Mouse (Mus musculus): Measurements from ENCODE around the gene Rorb. TPM values are rescaled to one million over a fixed set of nuclear protein-coding genes. Genes with fewer than 3 reads are reported as not detected.

Rorb gene
- total RNA-seq, 4 experiments from 2014 or later = 17.1 to 22.5 (median 20.3) TPM

DNA sequence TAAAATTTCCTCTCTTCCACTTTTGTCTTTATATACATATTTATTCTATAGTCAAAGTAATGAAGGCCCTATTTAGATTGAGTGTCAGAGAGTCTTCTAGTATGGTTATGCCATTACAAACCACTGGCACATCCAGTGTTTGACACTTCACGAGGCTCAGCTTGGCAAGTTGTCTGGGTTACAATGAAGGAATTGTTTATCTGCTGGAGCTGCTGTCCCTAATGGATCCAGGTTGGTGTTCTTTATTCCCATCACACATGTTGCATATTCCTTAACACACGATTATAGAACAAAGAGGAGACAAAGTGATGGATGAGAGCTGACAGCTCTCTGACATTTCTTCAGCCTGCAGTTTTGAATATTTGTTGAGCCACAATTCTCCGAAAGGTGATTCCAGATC lies 77.0 kb downstream of the Rorb start:
- DNase-seq (ENCODE audit: low spot score in 2 of 2) = no peak

GRCm38 (mm10) chr19:19005144-19005543 lies 105.9 kb downstream of the Rorb start:
- peak; percentile 59 to 77 for DNase-seq (ENCODE audit: low spot score in 2 of 2)

GRCm38 (mm10) chr19:19004023-19004656 lies 106.9 kb downstream of the Rorb start:
- DNase-seq (ENCODE audit: low spot score in 2 of 2) = no peak

DNA sequence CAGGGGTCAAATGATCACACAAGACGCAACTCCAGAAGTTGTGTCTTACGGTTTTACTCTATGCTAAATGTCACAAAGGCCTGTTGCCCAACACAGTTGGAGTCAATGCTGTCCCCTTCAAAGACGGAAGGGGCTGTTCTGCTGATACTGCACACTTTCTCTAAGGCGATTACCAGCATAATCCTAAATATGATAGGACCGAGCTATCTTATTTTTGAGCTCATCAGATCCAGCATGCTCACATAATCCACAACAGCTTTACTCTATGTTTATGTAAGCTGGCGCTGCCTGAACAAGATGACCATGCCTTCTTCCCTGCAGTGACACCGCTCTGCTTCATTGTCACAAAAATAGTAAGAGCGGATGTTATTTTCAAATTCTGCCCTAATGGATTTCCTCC lies 112.0 kb downstream of the Rorb start:
- no peak for DNase-seq (ENCODE audit: low spot score in 2 of 2)

DNA sequence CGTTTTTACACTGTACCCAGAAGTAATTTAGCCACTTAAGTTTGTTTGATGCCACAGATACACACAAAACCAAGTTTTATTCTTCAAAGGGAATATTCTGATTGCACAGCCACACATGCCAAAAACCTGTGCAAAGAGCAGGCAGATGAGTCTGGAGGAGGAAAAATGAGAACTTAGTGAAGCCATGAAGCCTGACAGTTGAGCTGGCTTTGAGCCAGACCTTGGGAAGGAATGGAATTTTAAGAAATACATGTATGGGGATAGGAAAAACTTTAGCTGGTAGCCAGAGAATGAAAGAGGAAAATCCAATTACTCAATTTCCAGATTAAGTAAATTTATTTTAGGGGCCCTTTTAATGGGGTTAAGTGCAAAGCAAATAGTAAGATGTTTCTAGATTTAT lies 113.3 kb downstream of the Rorb start:
- no peak for DNase-seq (ENCODE audit: low spot score in 2 of 2)

GRCm38 (mm10) chr19:18979996-18980395 lies 131.0 kb downstream of the Rorb start:
- DNase-seq (ENCODE audit: low spot score in 2 of 2) = no peak

DNA sequence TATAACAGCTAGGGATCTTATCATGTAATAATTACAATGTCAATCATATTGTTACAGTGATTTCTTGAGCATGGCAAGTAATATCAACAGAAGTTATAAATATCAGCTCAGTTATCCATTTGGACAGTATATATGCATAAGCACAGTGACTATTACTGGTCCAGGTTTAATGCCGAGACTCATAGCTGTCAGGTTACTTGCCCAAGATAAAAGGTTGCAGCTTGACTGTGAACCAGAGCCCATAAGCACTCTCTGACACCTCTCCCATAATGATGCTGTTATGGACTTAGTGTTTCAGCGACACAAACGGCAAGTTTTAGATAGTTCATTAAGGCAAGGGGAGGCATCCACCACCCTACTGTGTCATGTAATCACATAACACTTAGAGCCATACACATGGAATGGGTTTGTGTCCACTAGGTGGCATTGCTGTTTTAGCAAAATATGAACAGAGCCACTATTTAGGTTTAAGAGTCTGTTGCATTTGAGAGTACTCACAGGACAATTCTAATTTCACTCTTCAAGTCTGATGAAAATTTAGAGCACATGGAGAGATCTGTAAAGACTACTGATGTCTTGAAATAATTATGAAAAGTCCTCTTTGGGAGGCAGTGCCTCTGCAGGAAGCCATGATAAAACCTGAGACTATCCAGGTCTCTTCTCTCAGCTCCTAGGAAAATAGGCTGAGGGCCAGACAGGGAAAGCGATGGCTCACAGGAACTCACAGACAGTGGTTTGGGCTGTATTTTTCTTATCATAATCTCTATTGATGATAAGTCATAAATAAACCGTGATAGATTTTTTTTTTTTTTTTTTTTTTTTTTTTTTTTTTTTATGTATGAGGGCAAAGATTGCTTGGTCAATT lies 136.0 kb downstream of the Rorb start:
- DNase-seq (ENCODE audit: low spot score in 2 of 2) = peak in 1 of 2 experiments; percentile 52

DNA sequence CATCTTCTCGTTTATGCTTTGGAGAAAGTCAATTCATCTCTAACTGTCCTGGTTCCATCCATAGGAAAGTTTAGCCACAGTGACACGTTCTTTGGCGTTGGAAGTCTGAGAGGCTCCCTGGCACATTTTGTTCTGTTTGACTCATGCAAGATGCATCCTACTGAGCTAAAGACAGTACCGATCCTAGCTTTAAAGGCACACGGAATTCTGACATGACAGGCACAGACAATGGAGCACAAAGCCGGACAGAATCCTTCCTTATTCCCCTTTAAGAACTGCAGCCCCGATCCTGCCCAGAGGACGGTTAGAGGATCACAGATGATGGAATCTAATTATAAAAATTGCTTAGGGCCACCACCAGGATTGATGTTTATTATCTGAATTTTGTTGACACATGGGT lies 141.6 kb downstream of the Rorb start:
- DNase-seq (ENCODE audit: low spot score in 2 of 2) = no peak

GRCm38 (mm10) chr19:18967307-18967706 lies 143.7 kb downstream of the Rorb start:
- DNase-seq (ENCODE audit: low spot score in 2 of 2) = no peak

DNA sequence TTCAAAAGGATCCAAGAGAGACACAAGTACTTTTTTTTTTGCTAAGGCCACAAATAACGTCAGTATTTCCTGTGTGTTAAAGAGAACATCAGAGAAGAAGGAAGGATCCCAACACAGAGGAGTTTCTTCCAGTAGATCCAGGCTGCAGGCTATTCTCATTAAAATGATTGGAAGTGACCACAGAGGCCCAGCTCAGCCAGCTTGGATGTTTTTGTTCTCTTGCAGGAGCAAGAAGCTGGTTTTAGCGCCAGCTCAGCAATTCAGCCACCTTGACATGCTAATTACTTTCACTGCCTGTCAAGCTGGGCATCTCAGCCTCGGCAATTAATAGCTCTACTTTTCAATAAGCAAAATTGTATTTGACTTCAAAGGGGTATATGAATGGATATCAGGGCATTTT lies 151.1 kb downstream of the Rorb start:
- DNase-seq (ENCODE audit: low spot score in 2 of 2) = peak; percentile 17 to 30

GRCm38 (mm10) chr19:18952806-18953205 lies 158.2 kb downstream of the Rorb start:
- DNase-seq (ENCODE audit: low spot score in 2 of 2) = no peak

GRCm38 (mm10) chr19:18947193-18947592 lies 163.8 kb downstream of the Rorb start:
- no peak for DNase-seq (ENCODE audit: low spot score in 2 of 2)

- DNase-seq (ENCODE audit: low spot score in 2 of 2) = no peak
Measured at GRCm38 (mm10) chr19:18945265-18945664, 165.7 kb downstream of the Rorb start.

- no peak for DNase-seq (ENCODE audit: low spot score in 2 of 2)
Measured at GRCm38 (mm10) chr19:18941391-18941790, 169.6 kb downstream of the Rorb start.

DNA sequence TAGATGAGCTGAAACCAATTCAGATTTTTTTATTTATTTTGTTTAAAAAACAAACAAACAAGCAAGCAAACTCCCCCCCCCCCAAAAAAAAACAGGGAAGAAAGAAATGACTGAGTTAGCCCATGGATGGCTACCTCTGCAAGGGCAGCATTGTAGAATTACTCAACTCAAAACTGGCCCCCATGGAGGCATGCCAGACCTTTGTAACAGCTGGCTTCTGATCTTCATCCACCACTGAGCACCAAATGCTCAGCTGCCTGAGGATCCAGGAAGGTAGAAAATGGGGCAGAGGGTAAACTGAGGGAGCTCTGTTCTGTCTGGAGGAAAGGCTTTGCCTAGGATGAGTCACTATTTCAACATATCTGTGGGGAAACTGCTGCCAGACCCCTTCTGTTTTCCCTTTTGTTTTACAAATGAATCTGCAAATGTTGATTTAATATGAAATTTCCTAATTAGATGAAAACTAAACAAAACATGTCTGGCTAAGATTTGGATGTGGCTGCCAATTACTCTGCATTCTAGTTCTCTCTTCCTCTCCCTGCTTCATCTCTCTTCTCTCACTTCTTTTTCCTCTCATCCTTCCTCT lies 199.1 kb downstream of the Rorb start:
- no peak for DNase-seq (ENCODE audit: low spot score in 2 of 2)

DNA sequence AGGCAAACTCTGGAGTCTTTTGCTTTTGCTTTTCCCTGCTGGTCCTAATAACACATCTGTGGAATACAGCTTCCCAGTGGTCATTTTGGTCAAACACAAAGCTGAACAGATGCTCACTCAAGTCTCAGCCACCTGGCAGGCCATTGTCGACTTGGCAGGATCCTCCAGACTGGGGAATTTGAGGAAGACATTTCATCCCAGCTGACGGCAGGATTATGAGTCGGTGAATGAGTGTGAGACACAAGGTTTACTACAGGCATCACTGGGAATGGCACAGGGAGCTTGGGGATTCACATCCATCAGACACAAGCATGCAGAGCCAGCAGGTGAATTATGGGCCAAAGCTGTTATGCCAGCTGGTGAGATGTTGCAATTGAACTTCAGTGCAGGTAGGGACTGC lies 201.4 kb downstream of the Rorb start:
- no peak for DNase-seq (ENCODE audit: low spot score in 2 of 2)

DNA sequence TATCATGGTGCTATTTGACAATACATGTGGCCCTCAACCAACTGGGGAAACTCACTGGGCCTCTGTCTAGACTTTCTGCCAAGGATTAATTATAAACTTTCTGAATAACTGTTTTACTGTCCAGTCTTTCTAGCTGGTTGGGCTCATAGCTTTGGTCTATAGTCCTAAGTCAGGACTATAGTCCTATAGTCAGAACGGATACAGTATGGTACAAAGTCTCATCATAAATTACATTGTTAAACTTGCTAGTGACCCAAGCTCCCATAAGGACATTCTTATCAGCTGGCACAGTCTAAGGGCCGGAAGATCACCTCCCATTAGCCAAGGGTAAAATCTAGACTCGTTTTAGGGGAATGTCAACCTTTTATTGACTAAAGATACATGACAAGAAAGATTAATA lies 205.5 kb downstream of the Rorb start:
- no peak for DNase-seq (ENCODE audit: low spot score in 2 of 2)

DNA sequence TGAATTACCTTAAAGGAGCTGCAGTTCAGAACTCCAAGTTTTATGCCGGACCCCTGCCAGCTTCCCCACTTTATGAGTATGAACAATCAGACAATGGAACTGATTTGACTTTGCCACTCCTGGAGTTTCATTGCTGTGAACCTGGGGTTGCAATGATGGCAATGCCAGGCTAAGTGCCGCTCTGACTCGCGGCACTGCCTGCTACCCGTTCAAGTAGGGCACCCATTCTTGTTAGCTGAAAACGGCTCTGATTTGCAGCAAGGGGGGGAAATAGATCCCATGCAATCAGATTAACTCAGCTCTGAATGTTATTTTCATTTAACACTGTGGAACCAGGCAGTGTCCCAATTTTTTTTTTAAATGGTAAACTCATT lies 208.3 kb downstream of the Rorb start:
- no peak for DNase-seq (ENCODE audit: low spot score in 2 of 2)

DNA sequence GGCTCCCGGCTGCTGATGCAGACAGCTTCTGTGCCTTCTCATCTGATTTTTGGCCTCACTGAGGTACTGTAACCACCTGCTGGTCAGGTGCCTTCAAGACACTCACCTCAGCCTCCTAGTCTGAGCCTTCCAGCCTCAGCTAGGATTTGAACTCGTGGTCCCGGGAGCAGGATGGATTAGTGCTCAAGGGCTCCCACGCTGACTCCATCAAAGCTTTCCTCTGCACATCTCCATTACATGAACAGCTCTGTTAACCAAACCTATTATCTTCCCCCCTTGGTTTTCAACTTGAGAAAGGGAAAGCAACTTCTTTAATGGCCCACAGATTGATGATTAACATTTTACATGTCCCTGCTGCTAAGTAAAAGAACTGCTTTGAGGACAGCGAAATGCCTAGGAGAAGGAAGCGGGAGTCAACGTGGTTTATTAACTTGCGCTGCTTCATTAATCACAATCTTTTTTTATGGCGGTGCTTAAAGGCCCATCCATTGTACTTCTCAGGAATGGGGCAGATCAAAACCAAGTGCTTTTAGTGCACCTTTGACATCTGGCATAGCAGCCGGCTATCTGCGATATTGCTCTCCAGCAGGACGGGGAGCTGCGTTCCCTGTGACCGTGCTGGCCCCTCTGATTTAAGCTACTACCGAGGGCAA lies 208.8 kb downstream of the Rorb start:
- DNase-seq (ENCODE audit: low spot score in 2 of 2) = no peak

GRCm38 (mm10) chr19:18898238-18898637 lies 212.8 kb downstream of the Rorb start:
- no peak for DNase-seq (ENCODE audit: low spot score in 2 of 2)

GRCm38 (mm10) chr19:18890216-18890615 lies 220.8 kb downstream of the Rorb start:
- no peak for DNase-seq (ENCODE audit: low spot score in 2 of 2)

- DNase-seq (ENCODE audit: low spot score in 2 of 2) = no peak
Measured at GRCm38 (mm10) chr19:18889632-18890031, 221.4 kb downstream of the Rorb start.
